Mouse (Mus musculus) ES-CJ7 (cell line): ENCODE data around the gene Rfx7.
"Not testable (repeated sequence)": the region's sequence is repeated elsewhere in the genome, so short reads cannot be mapped to it uniquely, and the experiment has no call there.

ENCODE experiments used
- DNase-seq: peaks from one replicate; pipeline ENCODE4 v3.0.0; 2011; ENCODE audit warnings: low read depth, low spot score

Gene Rfx7

GRCm38 (mm10) chr9:72639843-72640621 is 108.0 kb downstream of the Rfx7 start:
- DNase-seq = peak; percentile 94

- DNase-seq = no peak
These were observed 108.6 kb downstream of the Rfx7 start for GRCm38 (mm10) chr9:72640642-72641041.

- DNase-seq = no peak
These were observed 109.1 kb downstream of the Rfx7 start for GRCm38 (mm10) chr9:72641093-72641680.

GRCm38 (mm10) chr9:72642756-72643447 is 110.9 kb downstream of the Rfx7 start:
- not testable (repeated sequence) for DNase-seq

GRCm38 (mm10) chr9:72643651-72644417 is 111.8 kb downstream of the Rfx7 start:
- no peak for DNase-seq

- DNase-seq = no peak
These were observed 112.5 kb downstream of the Rfx7 start for GRCm38 (mm10) chr9:72644418-72645110.

GRCm38 (mm10) chr9:72649781-72650180 is 117.7 kb downstream of the Rfx7 start:
- no peak for DNase-seq

GRCm38 (mm10) chr9:72652961-72653360 is 120.9 kb downstream of the Rfx7 start:
- DNase-seq = peak; percentile 77

- no peak for DNase-seq
These were observed 121.5 kb downstream of the Rfx7 start for GRCm38 (mm10) chr9:72653533-72653932.

- peak; percentile 57 for DNase-seq
These were observed 122.7 kb downstream of the Rfx7 start for GRCm38 (mm10) chr9:72654593-72655242.

GRCm38 (mm10) chr9:72655602-72656001 is 123.6 kb downstream of the Rfx7 start:
- DNase-seq = no peak

GRCm38 (mm10) chr9:72656491-72656890 is 124.5 kb downstream of the Rfx7 start:
- DNase-seq = no peak

- no peak for DNase-seq
These were observed 124.9 kb downstream of the Rfx7 start for GRCm38 (mm10) chr9:72656940-72657339.

- peak; percentile 62 for DNase-seq
These were observed 125.7 kb downstream of the Rfx7 start for GRCm38 (mm10) chr9:72657694-72658093.

- no peak for DNase-seq
These were observed 128.1 kb downstream of the Rfx7 start for GRCm38 (mm10) chr9:72660139-72660538.

- DNase-seq = no peak
These were observed 128.9 kb downstream of the Rfx7 start for GRCm38 (mm10) chr9:72660911-72661310.

GRCm38 (mm10) chr9:72661561-72661894 is 129.5 kb downstream of the Rfx7 start:
- DNase-seq = no peak

GRCm38 (mm10) chr9:72661895-72662661 is 130.0 kb downstream of the Rfx7 start, which contains the start of gene Nedd4:
TSS of gene Nedd4 (plus strand) at chr9:72662346.
- DNase-seq = peak; percentile 92

- DNase-seq = peak; percentile 91
These were observed 130.9 kb downstream of the Rfx7 start for GRCm38 (mm10) chr9:72662691-72663533.
